Mouse (Mus musculus): ENCODE results near the gene Slc5a3.

The Slc5a3 gene

DNA sequence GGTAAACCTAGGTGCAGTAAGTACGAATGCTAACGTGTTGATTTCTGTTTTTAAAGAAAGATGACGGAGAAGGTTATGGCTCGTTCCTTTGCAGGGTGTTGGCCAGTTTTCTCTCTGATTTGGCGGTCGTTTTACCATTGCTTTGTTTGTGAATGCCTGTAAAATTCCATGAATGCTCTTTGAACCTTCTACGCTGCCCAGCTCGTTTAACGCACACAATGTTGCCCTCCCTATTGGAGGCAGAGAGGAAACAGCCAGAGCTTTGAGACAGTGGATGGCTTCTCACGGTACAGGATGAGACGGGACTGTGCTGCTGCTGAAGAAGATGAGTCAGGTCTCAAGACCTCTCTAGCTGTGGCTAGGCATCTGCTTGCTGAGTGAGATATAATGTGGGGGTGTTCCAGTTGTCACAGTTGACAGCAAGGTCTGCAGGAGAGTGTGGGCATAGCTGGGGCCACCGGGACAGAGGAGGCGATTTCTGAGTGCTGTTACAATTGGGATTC is 60.9 kb downstream of the Slc5a3 start:
- in situ Hi-C loops (cut with MboI, MseI), result no loop called here

- in situ Hi-C loops (cut with MboI, MseI), result no loop called here
These were observed 62.9 kb downstream of the Slc5a3 start for GRCm38 (mm10) chr16:92120899-92121531.

GRCm38 (mm10) chr16:92127226-92127625 is 69.1 kb downstream of the Slc5a3 start:
- in situ Hi-C loops (cut with MboI, MseI), result no loop called here

DNA sequence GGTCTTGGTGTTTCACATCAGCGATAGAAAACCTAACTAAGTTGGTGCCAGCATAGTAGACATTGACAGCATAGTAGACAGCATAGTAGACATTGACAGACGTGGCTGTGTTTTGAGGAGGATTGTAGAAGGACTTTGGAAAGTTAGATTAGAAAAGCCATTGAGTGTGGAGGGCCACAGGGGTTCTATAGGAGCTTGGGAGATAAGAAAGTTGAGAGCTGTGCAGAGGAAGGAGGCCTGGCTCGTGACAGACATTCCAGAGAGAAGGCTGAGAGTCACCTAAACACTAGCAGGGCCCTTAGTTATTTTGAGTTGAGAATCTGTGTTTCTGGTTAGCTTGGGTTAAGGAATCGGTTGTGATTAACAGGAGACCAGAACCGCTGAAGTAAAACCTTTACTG is 69.5 kb downstream of the Slc5a3 start:
- in situ Hi-C loops (cut with MboI, MseI), result no loop called here

DNA sequence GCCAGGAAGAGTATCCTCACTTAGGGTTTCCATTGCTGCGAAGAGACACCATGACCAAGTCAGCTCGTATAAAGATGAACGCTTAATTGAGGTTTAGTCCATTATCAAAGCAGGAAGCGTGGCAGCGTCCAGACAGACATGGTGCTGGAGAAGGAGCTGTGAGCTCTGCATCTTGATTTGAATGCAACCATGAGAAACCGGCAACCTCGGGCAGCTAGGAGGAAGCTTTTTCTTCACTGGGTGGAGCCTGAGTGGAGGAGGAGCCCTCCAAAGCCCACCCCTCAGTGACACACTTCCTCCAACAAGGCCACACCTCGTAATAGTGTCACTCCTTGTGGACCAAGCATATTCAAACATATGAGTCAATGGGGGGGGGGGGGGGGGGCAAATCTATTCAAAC is 71.7 kb downstream of the Slc5a3 start:
- in situ Hi-C loops (cut with MboI, MseI), result no loop called here

DNA sequence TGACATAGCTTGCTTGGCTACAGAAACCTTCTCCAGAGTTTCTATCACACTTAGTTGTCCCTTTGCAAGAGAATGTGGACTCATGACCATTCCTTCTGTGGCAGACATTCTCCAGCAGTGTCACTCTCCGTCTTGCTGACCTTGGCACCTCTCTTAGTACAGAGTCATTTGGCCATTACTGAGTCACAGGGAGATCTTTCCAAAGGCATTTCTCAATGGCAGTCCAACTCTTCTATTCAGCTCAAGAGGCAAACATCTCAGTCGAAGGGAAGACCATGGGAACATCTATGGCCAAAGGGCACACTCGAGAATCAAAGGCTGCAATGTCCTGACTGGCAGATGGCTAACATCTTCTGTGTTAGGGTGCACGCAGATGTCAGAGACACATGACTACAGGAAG is 74.4 kb downstream of the Slc5a3 start:
- in situ Hi-C loops (cut with MboI, MseI), result no loop called here

GRCm38 (mm10) chr16:92134148-92134764 is 76.1 kb downstream of the Slc5a3 start:
- in situ Hi-C loops (cut with MboI, MseI), result no loop called here

- in situ Hi-C loops (cut with MboI, MseI), result no loop called here
These were observed 78.2 kb downstream of the Slc5a3 start for GRCm38 (mm10) chr16:92136275-92136674.

All from T-helper 1 cell (primary cell).